ENCODE assay signal across 12 mouse cellular contexts in the genomic region with DNA sequence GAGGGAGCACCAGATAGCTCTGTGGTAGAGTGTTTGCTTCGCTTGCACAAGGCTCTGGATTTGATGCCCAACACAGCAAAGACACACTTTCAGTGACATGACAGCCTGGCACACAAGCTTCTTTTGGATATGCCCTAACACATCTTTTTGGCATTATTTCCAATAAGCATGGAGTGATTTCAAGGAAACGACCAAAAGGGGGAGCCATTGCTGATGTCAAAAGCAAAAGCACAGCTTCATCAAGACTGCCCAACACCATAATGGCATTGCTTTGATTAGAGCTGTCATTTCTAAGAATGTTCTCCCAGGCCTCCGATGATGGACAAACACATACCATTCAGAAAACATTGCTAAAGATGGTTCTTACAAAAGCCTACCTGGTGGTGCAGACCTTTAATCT. TPM values are rescaled to one million over a fixed set of nuclear protein-coding genes. Genes with fewer than 3 reads are reported as not detected.
A peak's percentile ranks its signal among the peaks of the same experiment; 100 is the strongest.
DNase-seq lines count a peak whose midpoint lies in the region; ATAC-seq and TF ChIP-seq lines count a peak whose summit lies in the region.
"Had no signal": no experiment of that assay in that cellular context is flagged by ENCODE, and none has a peak within 500 bp of the region (broad histone marks: within the 10 kb centered on the region; RNA-seq: fewer than 3 reads in every experiment).

No protein-coding gene starts in this region.

- DNase-seq in heart, postnatal 0 days (ENCODE audit: low spot score) = no peak
- no peak for DNase-seq in heart, adult 8-10 months (ENCODE audit: low spot score)
- peak; percentile 51 for DNase-seq in midbrain, embryonic 14.5 days
- peak; percentile 47 for DNase-seq in ZHBTc4 (ENCODE audit: low read depth, low spot score)
- DNase-seq in thymus, postnatal 25 days = peak; percentile 7
- no peak for DNase-seq in ovary, postnatal 14 days (ENCODE audit: low spot score)
- DNase-seq in spleen, adult 18-20 months = no peak

- peak; percentile 37 for TF ChIP-seq CTCF in heart, postnatal 0 days (IDR thresholded peaks at IDR 0.05; ENCODE audit: low read depth)

- H3K9me3 ChIP-seq in heart, postnatal 0 days (replicated peaks; ENCODE audit: control insufficient read depth, low read length) = no peaks in the 10 kb centered on the region
- H3K9me3 ChIP-seq in midbrain, embryonic 14.5 days (ENCODE audit: control insufficient read depth, low read length) = no peaks in the 10 kb centered on the region
- no peaks in the 10 kb centered on the region for H3K9me3 ChIP-seq in midbrain, embryonic 13.5 days
- H3K9me3 ChIP-seq: heart, embryonic 13.5 days had no signal

- H3K9ac ChIP-seq in heart, postnatal 0 days (replicated peaks; ENCODE audit: low read depth, low read length) = no peak overlapping the region
- no peak overlapping the region for H3K9ac ChIP-seq in midbrain, embryonic 14.5 days (replicated peaks; ENCODE audit: low read length)
- H3K9ac ChIP-seq in midbrain, embryonic 13.5 days (replicated peaks) = no peak overlapping the region
- H3K9ac ChIP-seq: heart, embryonic 13.5 days had no signal

- H3K4me2 ChIP-seq in heart, postnatal 0 days (ENCODE audit: low read depth, low read length) = no peak overlapping the region
- H3K4me2 ChIP-seq in midbrain, embryonic 14.5 days (ENCODE audit: low read length) = no peak overlapping the region
- H3K4me2 ChIP-seq in midbrain, embryonic 13.5 days (replicated peaks) = no peak overlapping the region
- H3K4me2 ChIP-seq: heart, embryonic 13.5 days had no signal

- no peak overlapping the region for H3K4me3 ChIP-seq in heart, postnatal 0 days (ENCODE audit: low read depth, low read length)
- H3K4me3 ChIP-seq in midbrain, embryonic 14.5 days (replicated peaks; ENCODE audit: low read depth, low read length) = no peak overlapping the region
- H3K4me3 ChIP-seq in midbrain, embryonic 13.5 days (replicated peaks) = no peak overlapping the region
- H3K4me3 ChIP-seq: heart, embryonic 13.5 days; myocyte had no signal

- no peaks in the 10 kb centered on the region for H3K27me3 ChIP-seq in heart, postnatal 0 days (ENCODE audit: control insufficient read depth, insufficient read depth, low read length)
- peaks cover 6% of the 10 kb centered on the region; the same call in 1 of the 2 replicates for H3K27me3 ChIP-seq in midbrain, embryonic 14.5 days (ENCODE audit: control insufficient read depth, insufficient read depth, low read length)
- peaks cover 30% of the 10 kb centered on the region for H3K27me3 ChIP-seq in midbrain, embryonic 13.5 days

- 40% methylated on average over 3 of the region's 3 CpGs for WGBS in heart, postnatal 0 days
- 44% methylated on average over 3 of the region's 3 CpGs for WGBS in midbrain, embryonic 14.5 days
- WGBS in midbrain, embryonic 13.5 days = 48% methylated on average over 3 of the region's 3 CpGs

- no peak overlapping the region for H3K27ac ChIP-seq in heart, postnatal 0 days (ENCODE audit: low read depth)
- H3K27ac ChIP-seq in midbrain, embryonic 14.5 days (replicated peaks; ENCODE audit: low read depth, low read length) = no peak overlapping the region
- no peak overlapping the region for H3K27ac ChIP-seq in midbrain, embryonic 13.5 days
- H3K27ac ChIP-seq: heart, embryonic 13.5 days had no signal

- no peak for ATAC-seq in heart, postnatal 0 days (ENCODE audit: insufficient read depth, low read depth)
- ATAC-seq in midbrain, embryonic 14.5 days (ENCODE audit: low FRiP score, low TSS enrichment) = no peak
- no peak for ATAC-seq in midbrain, embryonic 13.5 days

- H3K36me3 ChIP-seq in heart, postnatal 0 days (replicated peaks; ENCODE audit: control insufficient read depth, insufficient read depth, low read length) = no peaks in the 10 kb centered on the region
- no peaks in the 10 kb centered on the region for H3K36me3 ChIP-seq in midbrain, embryonic 14.5 days (ENCODE audit: control insufficient read depth, insufficient read depth, low read length)
- no peaks in the 10 kb centered on the region for H3K36me3 ChIP-seq in midbrain, embryonic 13.5 days
- H3K36me3 ChIP-seq: heart, embryonic 13.5 days had no signal

- no peak for TF ChIP-seq EP300 in heart, postnatal 0 days (IDR thresholded peaks at IDR 0.05; ENCODE audit: low read depth)

- no peaks in the 10 kb centered on the region for H3K4me1 ChIP-seq in heart, postnatal 0 days (ENCODE audit: control insufficient read depth, insufficient read depth)
- no peaks in the 10 kb centered on the region for H3K4me1 ChIP-seq in midbrain, embryonic 14.5 days (ENCODE audit: control insufficient read depth, insufficient read depth, low read length)
- H3K4me1 ChIP-seq in midbrain, embryonic 13.5 days (replicated peaks) = no peaks in the 10 kb centered on the region
- H3K4me1 ChIP-seq: heart, embryonic 13.5 days had no signal

RNA-seq across cellular contexts. Expression of a gene that starts 16.7 kb away (rescaled TPM):
- total RNA-seq in heart, postnatal 0 days (2014; rRNA removed; ENCODE audit: low replicate concordance) = 0.27 TPM in 1 of 2 replicates, not detected in the other
- polyA plus RNA-seq in heart, postnatal 0 days (2015; fragmentation: Nextera tagmentation; extraction: Ambion mirVana) = not detected in 2 replicates
- total RNA-seq in heart, adult 8-10 months (2022) = under 1 TPM in 1 of 4 experiments, not detected in 3; 0.09 TPM
- 0.54 and 1.2 TPM in 2 replicates for polyA plus RNA-seq in midbrain, embryonic 14.5 days (2014; fragmentation: Nextera tagmentation; extraction: Ambion mirVana)
- polyA plus RNA-seq in midbrain, embryonic 13.5 days (2015; fragmentation: Nextera tagmentation; extraction: Ambion mirVana) = 8.0 and 11.8 TPM in 2 replicates
- polyA plus RNA-seq: heart, embryonic 13.5 days; liver, embryonic 16.5 days; myocyte; stomach, embryonic 16.5 days had no signal

Comparison
In these comparisons a context has a peak if more than half of its experiments do, and no peak if none do; other contexts are left out.
1. DNase-seq: peak in midbrain, embryonic 14.5 days (single experiment), ZHBTc4 (single experiment) and thymus, postnatal 25 days (single experiment); none in heart, postnatal 0 days (single experiment), heart, adult 8-10 months (single experiment), ovary, postnatal 14 days (single experiment) and spleen, adult 18-20 months (0 of 2).